Mouse (Mus musculus) heart, adult 2 months (tissue): Measurements from ENCODE around the gene Lamtor3. TPM values are rescaled to one million over a fixed set of nuclear protein-coding genes. Genes with fewer than 3 reads are reported as not detected.

ENCODE experiments used
- DNase-seq, 2 experiments: peaks; one replicate each; pipeline ENCODE4 v3.0.0; 2021
- H3K27ac ChIP-seq: fragments of 200-600 bp; 2 replicates; pipeline ENCODE4 v1.8.1; 2022
- H3K27me3 ChIP-seq: fragments of 200-500 bp; 2 replicates; pipeline ENCODE4 v1.6.1; 2012; ENCODE audit warnings: mild to moderate bottlenecking, low read length, inconsistent platforms, mixed read lengths; ENCODE audit not compliant: control insufficient read depth, insufficient read depth
- H3K36me3 ChIP-seq: fragments of 200-500 bp; 2 replicates; pipeline ENCODE4 v1.6.1; 2012; ENCODE audit warnings: low read length, inconsistent platforms; ENCODE audit not compliant: control insufficient read depth, insufficient read depth
- H3K4me1 ChIP-seq: fragments of 200-500 bp; 2 replicates; pipeline ENCODE4 v1.6.1; 2011; ENCODE audit warnings: low read length; ENCODE audit not compliant: control insufficient read depth, insufficient read depth
- H3K4me3 ChIP-seq: fragments of 200-600 bp; 2 replicates; pipeline ENCODE4 v1.8.1; 2022
- H3K79me2 ChIP-seq: fragments of 200-500 bp; replicated peaks from 2 replicates; pipeline ENCODE4 v1.6.1; 2012; ENCODE audit warnings: mild to moderate bottlenecking, inconsistent platforms, low read length, moderate library complexity, mixed read lengths; ENCODE audit not compliant: control insufficient read depth, insufficient read depth
- H3K9ac ChIP-seq: fragments of 200-500 bp; 2 replicates; pipeline ENCODE4 v1.6.1; 2012; ENCODE audit warnings: low read depth, mild to moderate bottlenecking, control low read depth, inconsistent platforms, low read length, mixed read lengths
- CTCF ChIP-seq: fragments of 200-600 bp; IDR thresholded peaks from 2 replicates; pipeline ENCODE4 v1.8.1; 2022; ENCODE audit warnings: antibody characterized with exemption, mild to moderate bottlenecking, moderate library complexity
- EP300 ChIP-seq: fragments of 200-500 bp; IDR thresholded peaks from 2 replicates; pipeline ENCODE4 v1.6.1; 2011; ENCODE audit warnings: low read depth, low read length, control low read depth; ENCODE audit not compliant: insufficient read depth
- POLR2A ChIP-seq: fragments of 200-500 bp; IDR thresholded peaks from 2 replicates; pipeline ENCODE4 v1.6.1; 2011; ENCODE audit warnings: mild to moderate bottlenecking, low read depth, low read length, control low read depth; ENCODE audit not compliant: insufficient read depth
- WGBS: fragments of 180-500 bp; shearing (Covaris S2); methylation state at CpG from one replicate; pipeline ENCODE4 v1.1.7; 2018; 5-methylcytosine and 5-hydroxymethylcytosine counted together
- intact Hi-C: fragments of 180-260 bp; cut with DNase I; formaldehyde crosslinking; loops from one replicate; pipeline ENCODE4 v1.15.1; 2025
- polyA plus RNA-seq: library from polyadenylated mRNA; depleted of rRNA; stranded (reverse); fragments of >200 nt; gene quantifications from 2 replicates; pipeline ENCODE4 v1.2.3, GENCODE M21; 2012
- total RNA-seq, 2 experiments: library from RNA; stranded (reverse); gene quantifications; 2 replicates each; pipeline ENCODE4 v1.2.3; 2021

Gene Lamtor3
- total and polyA plus RNA-seq, 3 experiments: 48.7 to 107 (median 88.9) TPM

- peak in 1 of 2 experiments; percentile 27 for DNase-seq
Observed at GRCm38 (mm10) chr3:137968820-137969486, 50.6 kb downstream of the Lamtor3 start.

GRCm38 (mm10) chr3:137969951-137970350 lies 51.6 kb downstream of the Lamtor3 start:
- Histone ChIP-seq H3K4me1 (peaks cover 8% of the 10 kb centered on the region), H3K36me3 (no peaks in the 10 kb centered on the region; the same call in 1 of the 2 replicates), H3K4me3 (no peak overlapping the region), H3K79me2 (no peaks in the 10 kb centered on the region), H3K27ac (no peak overlapping the region), H3K9ac (no peak overlapping the region), H3K27me3 (no peaks in the 10 kb centered on the region)
- DNase-seq: no peak
- TF ChIP-seq POLR2A (no peak), EP300 (no peak), CTCF (no peak)
- 69% methylated on average over 12 of the region's 12 CpGs for WGBS
- intact Hi-C loops: no loop called here

More at GRCm38 (mm10) chr3:137968820-137969486, 50.6 kb downstream of the Lamtor3 start:
- H3K9ac ChIP-seq: no peak overlapping the region
- no peaks in the 10 kb centered on the region; the same call in 1 of the 2 replicates for H3K36me3 ChIP-seq
- intact Hi-C loops: no loop called here
- no peaks in the 10 kb centered on the region for H3K79me2 ChIP-seq
- WGBS: 7% methylated on average over 9 of the region's 9 CpGs
- H3K4me1 ChIP-seq: peaks cover 8% of the 10 kb centered on the region
- no peak for TF ChIP-seq POLR2A
- no peak overlapping the region for H3K4me3 ChIP-seq
- H3K27ac ChIP-seq: peak overlapping the region; percentile 52
- H3K27me3 ChIP-seq: no peaks in the 10 kb centered on the region

- no peak overlapping the region for H3K4me3 ChIP-seq
- no peak for TF ChIP-seq EP300
- no peak for TF ChIP-seq POLR2A
- TF ChIP-seq CTCF: no peak
- peaks cover 8% of the 10 kb centered on the region for H3K4me1 ChIP-seq
- intact Hi-C loops: no loop called here
- no peak for DNase-seq
- 62% methylated on average over 5 of the region's 5 CpGs for WGBS
- H3K79me2 ChIP-seq: no peaks in the 10 kb centered on the region
- H3K27me3 ChIP-seq: no peaks in the 10 kb centered on the region
- no peak overlapping the region for H3K9ac ChIP-seq
- no peak overlapping the region for H3K27ac ChIP-seq
- H3K36me3 ChIP-seq: no peaks in the 10 kb centered on the region; the same call in 1 of the 2 replicates
Observed at GRCm38 (mm10) chr3:137972224-137972623, 53.9 kb downstream of the Lamtor3 start.

GRCm38 (mm10) chr3:137972989-137973388 lies 54.7 kb downstream of the Lamtor3 start:
- 96% methylated on average over 7 of the region's 7 CpGs for WGBS
- no peak overlapping the region for H3K27ac ChIP-seq
- H3K9ac ChIP-seq: no peak overlapping the region
- H3K4me1 ChIP-seq: peaks cover 8% of the 10 kb centered on the region
- no peaks in the 10 kb centered on the region; the same call in 1 of the 2 replicates for H3K36me3 ChIP-seq
- no peak for TF ChIP-seq POLR2A
- no peak for TF ChIP-seq CTCF
- no peak for TF ChIP-seq EP300
- H3K4me3 ChIP-seq: no peak overlapping the region
- H3K27me3 ChIP-seq: no peaks in the 10 kb centered on the region
- intact Hi-C loops: no loop called here
- no peak for DNase-seq
- H3K79me2 ChIP-seq: no peaks in the 10 kb centered on the region

- no peak for DNase-seq
- no peak for TF ChIP-seq CTCF
- TF ChIP-seq POLR2A: no peak
- TF ChIP-seq EP300: no peak
- no peak overlapping the region for H3K4me3 ChIP-seq
- H3K36me3 ChIP-seq: no peaks in the 10 kb centered on the region
- H3K9ac ChIP-seq: no peak overlapping the region
- H3K79me2 ChIP-seq: no peaks in the 10 kb centered on the region
- intact Hi-C loops: no loop called here
- H3K27ac ChIP-seq: no peak overlapping the region
- WGBS: 70% methylated on average over 8 of the region's 8 CpGs
- H3K27me3 ChIP-seq: no peaks in the 10 kb centered on the region
- peaks cover 2% of the 10 kb centered on the region for H3K4me1 ChIP-seq
Observed at GRCm38 (mm10) chr3:137974306-137974705, 56.0 kb downstream of the Lamtor3 start.

DNA sequence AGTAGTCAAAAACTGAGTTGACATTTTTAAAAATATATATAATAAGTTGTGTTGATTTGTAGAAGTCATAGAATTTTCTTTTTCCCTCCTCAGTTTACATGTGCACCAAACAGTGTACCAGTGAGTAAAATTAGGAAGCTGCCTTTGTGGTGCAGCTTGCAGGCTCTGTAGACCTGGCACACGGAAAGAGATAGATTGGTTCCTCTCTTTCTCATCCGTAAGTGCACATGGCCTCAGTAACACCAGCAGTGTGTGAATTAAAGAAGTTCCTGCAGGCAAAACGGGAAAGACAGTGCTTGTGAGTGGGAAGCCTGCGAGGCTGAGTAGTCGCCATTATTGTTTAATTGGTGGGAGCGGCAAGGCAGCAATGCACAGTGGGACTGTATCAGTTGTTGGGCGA lies 57.1 kb downstream of the Lamtor3 start:
- intact Hi-C loops: no loop called here
- Histone ChIP-seq H3K4me3 (no peak overlapping the region), H3K27me3 (no peaks in the 10 kb centered on the region), H3K79me2 (no peaks in the 10 kb centered on the region), H3K36me3 (no peaks in the 10 kb centered on the region), H3K9ac (no peak overlapping the region), H3K4me1 (peaks cover 2% of the 10 kb centered on the region), H3K27ac (no peak overlapping the region)
- 93% methylated on average over 7 of the region's 7 CpGs for WGBS
- no peak for DNase-seq
- TF ChIP-seq CTCF (no peak), EP300 (no peak), POLR2A (no peak)
